Comparison of ENCODE assay signal across 9 mouse cellular contexts in genomic region chr12:24470943-24471342, GRCm38 (mm10). TPM values are rescaled to one million over a fixed set of nuclear protein-coding genes. Genes with fewer than 3 reads are reported as not detected.
DNase-seq lines count a peak whose midpoint lies in the region; ATAC-seq and TF ChIP-seq lines count a peak whose summit lies in the region.
"Had no signal": no experiment of that assay in that cellular context is flagged by ENCODE, and none has a peak within 500 bp of the region (broad histone marks: within the 10 kb centered on the region; RNA-seq: fewer than 3 reads in every experiment).

No protein-coding gene starts in this region.

- no peaks in the 10 kb centered on the region for H3K9me3 ChIP-seq in kidney, embryonic 15.5 days (replicated peaks)
- H3K9me3 ChIP-seq: limb, embryonic 13.5 days had no signal

- no peak for TF ChIP-seq POLR2A in bone marrow macrophage, adult 2 months (IDR thresholded peaks at IDR 0.05; ENCODE audit: borderline replicate concordance, low read depth, low read length)
- TF ChIP-seq POLR2A in small intestine, adult 2 months (IDR thresholded peaks at IDR 0.05; ENCODE audit: low read depth, low read length) = no peak

- no peak overlapping the region for H3K4me2 ChIP-seq in kidney, embryonic 15.5 days
- H3K4me2 ChIP-seq: limb, embryonic 13.5 days had no signal

- no peak overlapping the region for H3K27ac ChIP-seq in bone marrow macrophage, adult 2 months (ENCODE audit: insufficient read depth, low read depth, low read length)
- H3K27ac ChIP-seq in kidney, embryonic 15.5 days = no peak overlapping the region
- H3K27ac ChIP-seq in small intestine, adult 2 months (ENCODE audit: insufficient read depth, low read depth, low read length) = no peak overlapping the region
- H3K27ac ChIP-seq: limb, embryonic 13.5 days had no signal

- H3K36me3 ChIP-seq in kidney, embryonic 15.5 days = no peaks in the 10 kb centered on the region
- H3K36me3 ChIP-seq in small intestine, adult 2 months (ENCODE audit: control insufficient read depth, insufficient read depth, low read length) = no peaks in the 10 kb centered on the region
- H3K36me3 ChIP-seq: limb, embryonic 13.5 days had no signal

- no peak overlapping the region for H3K9ac ChIP-seq in kidney, embryonic 15.5 days
- H3K9ac ChIP-seq: limb, embryonic 13.5 days had no signal

- H3K4me1 ChIP-seq in bone marrow macrophage, adult 2 months (ENCODE audit: control insufficient read depth, insufficient read depth, low read length) = no peaks in the 10 kb centered on the region
- H3K4me1 ChIP-seq in kidney, embryonic 15.5 days = no peaks in the 10 kb centered on the region
- H3K4me1 ChIP-seq in small intestine, adult 2 months (ENCODE audit: control insufficient read depth, insufficient read depth, insufficient read length, low read length) = no peaks in the 10 kb centered on the region
- H3K4me1 ChIP-seq: limb, embryonic 13.5 days had no signal

- 15% methylated on average over 4 of the region's 4 CpGs for WGBS in kidney, embryonic 15.5 days
- WGBS in small intestine, adult 2 months = 14% methylated on average over 4 of the region's 4 CpGs

- no peaks in the 10 kb centered on the region for H3K27me3 ChIP-seq in kidney, embryonic 15.5 days
- H3K27me3 ChIP-seq in small intestine, adult 2 months (ENCODE audit: control insufficient read depth, insufficient read depth, low read length) = no peaks in the 10 kb centered on the region
- H3K27me3 ChIP-seq: limb, embryonic 13.5 days had no signal

- peak; percentile 97 for TF ChIP-seq CTCF in bone marrow macrophage, adult 2 months (IDR thresholded peaks at IDR 0.05; ENCODE audit: low read depth, low read length)
- TF ChIP-seq CTCF in small intestine, adult 2 months (IDR thresholded peaks at IDR 0.05; ENCODE audit: extremely low read depth, insufficient read length, insufficient replicate concordance, low read depth, low read length) = peak; percentile 74; the same call in 1 of the 2 replicates

- H3K4me3 ChIP-seq in bone marrow macrophage, adult 2 months (ENCODE audit: insufficient read depth, low read length) = no peak overlapping the region
- no peak overlapping the region for H3K4me3 ChIP-seq in kidney, embryonic 15.5 days (replicated peaks)
- no peak overlapping the region for H3K4me3 ChIP-seq in small intestine, adult 2 months (ENCODE audit: low read depth, low read length)
- H3K4me3 ChIP-seq: limb, embryonic 13.5 days had no signal

- 0 out of 2 replicates have a peak, but pooled peaks have one; percentile 40 for ATAC-seq in kidney, embryonic 15.5 days (replicated peaks; ENCODE audit: low FRiP score)

- peak; percentile 21 to 35 for DNase-seq in cerebellum, adult 18-20 months
- no peak for DNase-seq in cerebellum, adult 11 months
- DNase-seq in A20 (ENCODE audit: low read depth, low spot score) = peak; percentile 70
- DNase-seq in frontal cortex, postnatal 25 days (ENCODE audit: low spot score in 2 of 2) = peak; percentile 18 to 45
- DNase-seq in lung, postnatal 25 days (ENCODE audit: low spot score) = peak; percentile 41

RNA-seq across cellular contexts. Expression of gene Taf1b, which starts 27.2 kb away (rescaled TPM):
- 13.8 and 17.2 TPM in 2 replicates for polyA plus RNA-seq in bone marrow macrophage, adult 2 months (2012; ENCODE audit: insufficient read depth, insufficient read length, missing spikeins)
- polyA plus RNA-seq in kidney, embryonic 15.5 days (2015; fragmentation: Nextera tagmentation; extraction: Ambion mirVana) = 31.0 and 32.6 TPM in 2 replicates
- 0.79 and 1.9 TPM in 2 replicates for polyA plus RNA-seq in small intestine, adult 2 months (2012; rRNA removed)
